Mouse (Mus musculus): ENCODE data around the gene Eef1akmt1. TPM values are rescaled to one million over a fixed set of nuclear protein-coding genes. Genes with fewer than 3 reads are reported as not detected.

Eef1akmt1 gene
- polyA plus RNA-seq, 1 experiment from 2014 or later: 87.3 TPM

- WGBS: 89% methylated on average over 7 of the region's 7 CpGs
- H3K27ac ChIP-seq (ENCODE audit: low read length): no peak overlapping the region
- no peak overlapping the region for H3K9ac ChIP-seq (ENCODE audit: low read depth, low read length)
- peaks cover 5% of the 10 kb centered on the region; the same call in 1 of the 2 replicates for H3K36me3 ChIP-seq (ENCODE audit: control insufficient read depth, insufficient read depth, low read length)
- no peak overlapping the region for H3K4me2 ChIP-seq (ENCODE audit: low read length)
- H3K4me1 ChIP-seq (ENCODE audit: control insufficient read depth, insufficient read depth, low read length): no peaks in the 10 kb centered on the region
- ATAC-seq: no peak
- H3K27me3 ChIP-seq (ENCODE audit: control insufficient read depth, insufficient read depth, low read depth, low read length): no peaks in the 10 kb centered on the region
- no peaks in the 10 kb centered on the region for H3K9me3 ChIP-seq (replicated peaks; ENCODE audit: control insufficient read depth, low read length, poor library complexity, severe bottlenecking)
- no peak overlapping the region for H3K4me3 ChIP-seq (ENCODE audit: low read depth, low read length)
Observed at GRCm38 (mm10) chr14:57517001-57517400, 54.4 kb downstream of the Eef1akmt1 start.

DNA sequence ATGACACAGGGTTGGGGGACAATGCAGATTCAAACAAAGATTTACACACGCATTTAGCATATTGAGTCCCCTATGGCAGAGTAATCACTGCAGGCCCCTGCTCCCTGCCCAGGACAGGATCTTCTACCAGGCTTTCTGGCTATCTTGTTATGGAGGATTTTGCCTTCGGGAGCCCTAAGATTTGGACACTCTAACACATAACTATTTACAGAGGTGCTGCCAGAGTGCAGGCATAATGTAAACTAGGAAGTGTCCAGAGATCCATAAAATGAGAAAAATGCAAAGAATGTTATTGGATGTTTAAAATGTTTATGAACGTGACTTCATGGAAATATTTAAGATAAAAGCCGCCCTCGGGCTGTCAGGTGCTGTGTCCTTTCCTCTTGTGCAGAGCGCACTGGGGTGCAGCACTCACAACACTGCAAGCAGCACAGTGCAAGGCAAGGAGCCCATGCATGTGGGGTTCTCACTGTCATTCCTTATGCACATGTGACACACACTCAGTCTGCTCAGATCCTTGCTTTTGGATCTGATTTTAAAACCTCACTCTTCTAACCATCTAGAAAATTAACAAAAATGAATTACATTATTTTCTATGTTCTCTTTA lies 56.2 kb downstream of the Eef1akmt1 start:
- Histone ChIP-seq H3K27me3 (ENCODE audit: control insufficient read depth, insufficient read depth, low read depth, low read length) (no peaks in the 10 kb centered on the region), H3K27ac (ENCODE audit: low read length) (no peak overlapping the region), H3K4me3 (ENCODE audit: low read depth, low read length) (no peak overlapping the region), H3K4me1 (ENCODE audit: control insufficient read depth, insufficient read depth, low read length) (no peaks in the 10 kb centered on the region), H3K4me2 (ENCODE audit: low read length) (no peak overlapping the region), H3K36me3 (ENCODE audit: control insufficient read depth, insufficient read depth, low read length) (peaks cover 5% of the 10 kb centered on the region; the same call in 1 of the 2 replicates), H3K9ac (ENCODE audit: low read depth, low read length) (no peak overlapping the region), H3K9me3 (replicated peaks; ENCODE audit: control insufficient read depth, low read length, poor library complexity, severe bottlenecking) (no peaks in the 10 kb centered on the region)
- no peak for ATAC-seq
- WGBS: 89% methylated on average over 6 of the region's 6 CpGs

- no peaks in the 10 kb centered on the region for H3K9me3 ChIP-seq (replicated peaks; ENCODE audit: control insufficient read depth, low read length, poor library complexity, severe bottlenecking)
- no peak overlapping the region for H3K4me2 ChIP-seq (ENCODE audit: low read length)
- H3K27ac ChIP-seq (ENCODE audit: low read length): no peak overlapping the region
- no peaks in the 10 kb centered on the region for H3K27me3 ChIP-seq (ENCODE audit: control insufficient read depth, insufficient read depth, low read depth, low read length)
- WGBS: 70% methylated on average over 6 of the region's 6 CpGs
- H3K4me1 ChIP-seq (ENCODE audit: control insufficient read depth, insufficient read depth, low read length): no peaks in the 10 kb centered on the region
- ATAC-seq: peak; percentile 76
- H3K36me3 ChIP-seq (ENCODE audit: control insufficient read depth, insufficient read depth, low read length): no peaks in the 10 kb centered on the region
- H3K4me3 ChIP-seq (ENCODE audit: low read depth, low read length): no peak overlapping the region
- H3K9ac ChIP-seq (ENCODE audit: low read depth, low read length): no peak overlapping the region
Observed at GRCm38 (mm10) chr14:57509554-57509953, 61.9 kb downstream of the Eef1akmt1 start.

DNA sequence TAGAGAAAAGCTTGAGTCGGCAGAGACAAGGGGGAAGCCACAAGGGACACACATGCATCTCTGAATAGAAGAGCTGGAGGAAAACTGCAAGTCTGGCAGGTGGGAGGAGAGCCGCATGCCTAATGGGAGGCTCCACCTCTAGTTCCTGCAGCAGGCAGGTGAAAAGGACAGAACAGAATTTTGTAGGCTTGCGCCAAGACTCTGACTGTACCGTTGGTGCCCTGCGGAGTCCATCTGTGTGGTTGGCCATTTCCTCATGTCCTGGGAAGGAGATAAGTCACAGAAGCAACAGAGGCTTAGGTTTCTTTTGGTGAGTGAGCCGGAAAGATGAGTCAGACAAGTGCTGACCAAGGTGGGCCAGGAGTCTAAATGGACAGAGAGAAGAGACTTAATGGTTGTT lies 67.7 kb downstream of the Eef1akmt1 start:
- H3K4me1 ChIP-seq (ENCODE audit: control insufficient read depth, insufficient read depth, low read length): no peaks in the 10 kb centered on the region
- no peak overlapping the region for H3K4me2 ChIP-seq (ENCODE audit: low read length)
- H3K27me3 ChIP-seq (ENCODE audit: control insufficient read depth, insufficient read depth, low read depth, low read length): no peaks in the 10 kb centered on the region
- ATAC-seq: no peak
- H3K9me3 ChIP-seq (replicated peaks; ENCODE audit: control insufficient read depth, low read length, poor library complexity, severe bottlenecking): no peaks in the 10 kb centered on the region; the same call in 1 of the 2 replicates
- 92% methylated on average over 6 of the region's 6 CpGs for WGBS
- H3K27ac ChIP-seq (ENCODE audit: low read length): no peak overlapping the region
- H3K4me3 ChIP-seq (ENCODE audit: low read depth, low read length): no peak overlapping the region
- H3K36me3 ChIP-seq (ENCODE audit: control insufficient read depth, insufficient read depth, low read length): 0 out of 2 replicates have a peak, but pooled peaks cover 6% of the 10 kb centered on the region
- H3K9ac ChIP-seq (ENCODE audit: low read depth, low read length): no peak overlapping the region

Other genes starting within 250 kb of the Eef1akmt1 start
- 9.6 and 12.3 TPM in 2 replicates for gene Cryl1, start 173.1 kb downstream of the Eef1akmt1 start, polyA plus RNA-seq (2015; fragmentation: Nextera tagmentation; extraction: Ambion mirVana)
- 17.3 and 19.4 TPM in 2 replicates for gene Ift88, start 147.6 kb downstream of the Eef1akmt1 start, polyA plus RNA-seq (2015; fragmentation: Nextera tagmentation; extraction: Ambion mirVana)
- 6.8 and 7.2 TPM in 2 replicates for gene Il17d, start 46.8 kb downstream of the Eef1akmt1 start, polyA plus RNA-seq (2015; fragmentation: Nextera tagmentation; extraction: Ambion mirVana)
- 10.5 and 12.2 TPM in 2 replicates for gene Xpo4, start 93.8 kb upstream of the Eef1akmt1 start, polyA plus RNA-seq (2015; fragmentation: Nextera tagmentation; extraction: Ambion mirVana)
- gene Gm49361, start 174.5 kb upstream of the Eef1akmt1 start, polyA plus RNA-seq (2015; fragmentation: Nextera tagmentation; extraction: Ambion mirVana): not detected in 2 replicates
- gene Lats2, start 186.8 kb upstream of the Eef1akmt1 start, polyA plus RNA-seq (2015; fragmentation: Nextera tagmentation; extraction: Ambion mirVana): 5.2 and 5.5 TPM in 2 replicates
- gene Sap18, start 226.6 kb upstream of the Eef1akmt1 start, polyA plus RNA-seq (2015; fragmentation: Nextera tagmentation; extraction: Ambion mirVana): 24.3 and 29.9 TPM in 2 replicates

Data from midbrain, embryonic 16.5 days (tissue).